Mouse (Mus musculus) liver (tissue): ENCODE data around the gene Cer1.

Experiments
- DNase-seq: peaks from one replicate; pipeline ENCODE4 v3.0.0-alpha.2; 2020; ENCODE audit warnings: mixed read lengths

Gene Cer1

GRCm38 (mm10) chr4:82884636-82885534, at the start of gene Cer1:
Gene Cer1, minus strand, starts transcription at chr4:82885148.
- no peak for DNase-seq

- peak; percentile 10 for DNase-seq
Observed at GRCm38 (mm10) chr4:82934308-82934707, 49.4 kb upstream of the Cer1 start.

GRCm38 (mm10) chr4:82933698-82934210, 48.8 kb upstream of the Cer1 start:
- DNase-seq: peak; percentile 54

DNA sequence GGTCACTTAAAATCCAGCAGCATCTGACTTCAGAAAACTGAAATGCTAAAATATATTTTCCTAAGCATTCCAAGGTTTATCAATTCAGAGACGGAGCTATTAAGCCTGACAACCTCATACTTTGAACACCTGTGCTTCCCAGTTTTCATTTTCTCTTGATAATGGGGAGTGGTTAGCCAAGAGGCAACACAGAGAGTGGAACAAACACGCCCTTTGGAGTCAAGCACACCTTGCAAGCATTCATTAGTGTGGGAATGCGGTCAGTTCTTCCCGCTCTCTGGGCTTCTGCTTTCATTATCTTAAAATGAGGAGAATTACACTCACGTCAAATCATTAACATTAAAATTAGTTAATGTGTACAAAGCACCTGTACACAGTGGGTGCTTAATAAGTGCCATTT, 45.1 kb upstream of the Cer1 start:
- no peak for DNase-seq

- no peak for DNase-seq
Observed at GRCm38 (mm10) chr4:82921962-82922361, 37.0 kb upstream of the Cer1 start.

DNA sequence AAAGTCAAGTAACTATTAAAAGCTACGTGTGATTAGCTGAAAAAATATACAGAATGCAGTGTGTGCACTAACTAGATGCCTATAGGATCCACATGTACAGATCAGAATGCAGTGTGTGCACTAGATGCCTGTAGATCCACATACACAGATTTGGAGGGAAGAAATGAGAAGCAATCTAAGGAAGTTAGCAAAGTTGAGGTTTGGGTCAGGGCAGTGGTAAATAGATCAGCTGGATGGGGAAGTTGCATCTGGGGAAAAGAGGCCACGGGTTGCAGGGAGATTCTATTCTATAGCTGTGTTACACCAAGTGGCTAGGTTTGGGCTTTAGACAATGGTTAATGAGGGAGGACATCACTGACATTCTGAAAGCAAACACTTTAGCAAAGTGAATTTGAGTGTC, 33.7 kb upstream of the Cer1 start:
- DNase-seq: no peak

- DNase-seq: no peak
Observed at GRCm38 (mm10) chr4:82916678-82917050, 31.7 kb upstream of the Cer1 start.

DNA sequence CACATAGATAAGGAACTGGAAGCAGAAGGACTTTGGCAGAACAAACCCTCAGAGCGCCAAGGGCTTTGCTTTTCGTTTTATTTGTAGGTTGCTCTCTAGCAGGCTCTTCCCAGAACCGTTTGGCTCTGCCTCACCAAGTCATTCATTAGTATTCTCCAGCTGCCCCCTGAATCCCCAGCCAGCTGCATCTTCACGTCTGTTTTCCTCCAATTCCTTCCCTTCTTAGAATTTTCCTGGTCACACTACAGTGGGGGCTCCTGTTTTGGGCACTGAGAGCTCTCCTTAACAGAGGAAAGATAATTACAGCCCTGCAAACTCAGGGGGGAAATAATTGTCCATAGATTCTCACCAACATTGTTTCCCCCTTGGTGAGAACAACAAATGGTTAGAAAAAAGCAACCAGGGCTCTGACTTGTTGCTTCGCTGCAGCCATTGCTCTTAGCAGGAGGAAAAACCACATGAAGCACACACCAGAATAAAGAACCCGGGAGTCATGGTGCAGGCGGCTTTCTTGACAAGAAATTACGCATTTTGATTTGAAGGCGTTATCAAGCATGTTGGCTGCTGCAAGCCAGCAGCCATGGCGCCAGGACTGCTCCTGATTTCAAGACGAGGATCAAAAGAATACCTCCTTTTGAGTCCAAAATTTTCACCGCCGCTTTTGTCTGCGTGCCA, 31.2 kb upstream of the Cer1 start:
- peak; percentile 5 for DNase-seq

DNA sequence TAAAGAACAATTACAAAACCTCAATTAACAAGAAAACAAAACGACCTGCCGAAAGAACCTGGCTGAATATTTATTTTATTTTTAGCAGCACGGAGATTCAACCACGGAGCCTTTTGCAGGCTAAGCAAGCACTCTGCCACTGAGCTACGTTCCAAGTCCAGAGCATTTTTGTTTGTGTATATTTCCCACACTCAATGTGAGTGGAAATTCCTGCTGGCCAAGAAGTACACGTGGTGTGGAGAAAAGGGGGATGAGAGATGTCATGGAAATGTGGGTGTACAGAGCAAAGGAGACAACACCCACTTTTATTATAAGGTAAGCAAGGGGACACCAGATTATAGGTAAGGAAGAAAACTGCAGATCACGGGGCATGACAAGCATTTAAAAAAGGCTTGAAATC, 30.6 kb upstream of the Cer1 start:
- DNase-seq: no peak

- DNase-seq: no peak
Observed at GRCm38 (mm10) chr4:82914601-82915143, 29.7 kb upstream of the Cer1 start.

GRCm38 (mm10) chr4:82895227-82895626, 10.3 kb upstream of the Cer1 start:
- no peak for DNase-seq

DNA sequence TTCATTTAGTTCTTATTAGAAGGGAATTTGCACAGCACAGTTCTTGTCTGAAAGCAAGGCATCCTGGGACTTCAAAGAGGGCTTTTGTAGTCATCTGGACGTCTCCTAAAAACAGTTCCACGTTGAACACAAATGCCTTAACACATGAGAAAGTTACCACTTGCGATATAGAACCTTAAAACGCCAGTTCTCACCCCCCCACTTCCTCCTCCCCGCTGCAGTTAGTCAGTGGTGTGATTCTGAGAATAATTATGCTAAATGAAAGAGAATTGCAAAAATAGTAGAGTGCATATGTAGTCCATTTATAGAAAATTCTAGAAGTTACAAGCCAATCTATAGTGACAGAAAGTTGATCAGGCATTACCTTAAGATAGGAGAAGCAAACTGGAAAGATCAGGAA, 7.3 kb upstream of the Cer1 start:
- DNase-seq: no peak

DNA sequence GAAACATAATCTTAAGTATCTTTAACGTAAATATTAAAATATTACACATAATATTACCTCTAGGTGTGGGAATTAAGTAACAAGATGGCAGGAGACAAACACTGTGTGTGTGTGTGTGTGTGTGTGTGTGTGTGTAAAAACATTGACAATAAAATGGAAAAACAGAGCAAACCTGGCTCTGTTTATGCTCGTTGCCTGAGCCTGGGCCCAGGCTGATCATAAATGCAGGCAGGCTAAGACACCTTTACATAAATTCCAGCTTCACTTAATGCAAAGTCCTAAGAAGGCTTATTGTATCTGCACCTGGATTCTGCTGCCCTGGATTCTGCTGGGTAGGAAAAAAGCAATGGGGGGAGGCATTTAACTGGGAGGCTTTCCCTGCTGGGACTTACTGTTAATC, 6.6 kb upstream of the Cer1 start:
- DNase-seq: no peak

- no peak for DNase-seq
Observed at GRCm38 (mm10) chr4:82891049-82891448, 6.1 kb upstream of the Cer1 start.

DNA sequence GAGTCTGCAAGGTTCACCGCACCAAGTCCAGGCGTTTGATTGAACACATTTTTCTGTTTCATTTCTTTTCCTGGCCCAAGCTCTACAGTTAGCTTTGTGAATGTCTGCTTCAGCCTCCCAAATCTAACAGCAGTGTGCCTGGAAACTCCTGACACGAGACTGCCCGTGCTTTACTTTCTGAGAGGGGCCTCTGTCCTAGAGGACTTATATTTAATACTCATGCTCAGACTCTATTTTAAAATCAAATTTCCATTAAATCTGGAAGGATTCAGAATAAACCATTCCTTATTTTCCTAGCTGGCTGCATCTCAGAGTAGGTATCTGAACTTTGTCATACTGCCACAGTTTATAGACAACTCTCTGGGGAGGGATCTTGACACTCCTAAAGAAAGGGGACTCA, 5.6 kb upstream of the Cer1 start:
- DNase-seq: no peak

DNA sequence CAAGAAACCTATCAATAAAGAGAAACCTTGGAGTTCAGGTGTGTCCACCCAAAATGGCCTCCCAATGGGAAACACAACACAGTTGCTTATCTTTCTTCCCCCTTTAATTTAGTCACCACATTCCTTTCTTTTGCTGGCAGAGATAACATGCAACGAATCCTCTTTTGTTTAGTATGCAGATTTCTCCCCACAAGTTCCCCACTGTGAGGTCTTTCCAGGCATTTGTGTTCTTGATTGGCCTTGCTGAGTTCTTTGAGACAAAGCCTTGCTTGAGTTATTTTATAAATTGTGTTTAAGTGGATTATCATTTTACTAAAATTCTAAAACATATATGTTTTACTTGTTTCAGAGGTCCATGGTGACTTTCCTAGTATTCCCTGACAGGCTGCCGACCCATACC, 1.2 kb upstream of the Cer1 start:
- DNase-seq: no peak

DNA sequence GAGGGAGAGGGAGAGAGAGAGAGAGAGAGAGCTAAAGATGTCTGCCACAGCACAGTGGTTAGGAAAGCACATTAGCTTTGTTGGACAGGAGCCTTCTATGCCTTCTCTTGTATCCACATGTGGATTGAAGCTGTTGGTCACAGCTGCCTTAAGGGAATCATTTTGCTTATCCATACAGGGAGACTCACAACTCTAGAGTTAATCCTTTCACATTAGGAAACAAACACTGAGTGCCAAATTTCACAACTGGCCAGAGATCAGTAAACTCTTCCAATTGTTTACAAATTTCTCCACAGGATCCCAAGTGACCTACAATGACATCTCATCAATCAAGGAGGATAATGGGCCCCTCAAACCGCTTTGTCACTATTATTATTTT, 576 bp upstream of the Cer1 start:
- no peak for DNase-seq

DNA sequence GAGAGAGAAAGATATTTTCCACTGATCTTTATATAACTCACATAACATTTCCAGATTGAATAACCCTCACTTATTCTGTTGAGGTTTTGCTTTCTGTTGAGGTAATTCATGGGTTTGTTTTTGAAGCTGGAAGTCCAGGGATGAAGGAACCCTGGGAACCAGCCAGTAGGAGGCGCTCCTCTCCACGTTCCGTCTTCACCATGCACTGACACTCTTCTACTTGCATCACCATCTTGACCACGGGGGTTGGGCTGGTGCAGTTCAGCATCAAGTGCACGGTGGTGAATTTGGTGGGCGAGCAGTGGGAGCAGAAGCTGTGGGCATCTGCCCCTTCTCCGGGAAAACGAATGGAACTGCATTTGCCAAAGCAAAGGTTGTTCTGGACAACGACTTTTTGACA, 2.4 kb downstream of the Cer1 start:
- peak; percentile 4 for DNase-seq

- no peak for DNase-seq
Observed at GRCm38 (mm10) chr4:82881366-82881765, 3.6 kb downstream of the Cer1 start.

DNA sequence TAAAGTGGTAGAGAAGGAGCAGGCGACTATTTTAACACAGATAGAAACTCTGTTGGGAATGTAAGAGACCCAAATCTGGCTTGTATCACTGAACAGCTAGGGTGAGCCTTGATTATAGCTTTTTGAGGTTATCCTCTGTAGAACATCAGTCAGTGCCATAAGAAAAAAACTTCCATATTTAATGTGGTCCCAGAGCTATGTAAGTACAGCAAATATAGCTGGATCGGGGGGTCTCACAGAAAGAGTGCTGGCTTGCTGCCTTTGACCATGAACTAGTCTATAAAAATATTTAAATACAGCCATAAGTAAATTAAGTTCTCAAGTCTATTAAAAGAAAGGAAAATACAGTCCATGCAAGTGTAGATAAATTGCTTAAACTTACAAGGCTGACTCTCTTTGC, 4.7 kb downstream of the Cer1 start:
- DNase-seq: no peak

GRCm38 (mm10) chr4:82879152-82879551, 5.8 kb downstream of the Cer1 start:
- no peak for DNase-seq

DNA sequence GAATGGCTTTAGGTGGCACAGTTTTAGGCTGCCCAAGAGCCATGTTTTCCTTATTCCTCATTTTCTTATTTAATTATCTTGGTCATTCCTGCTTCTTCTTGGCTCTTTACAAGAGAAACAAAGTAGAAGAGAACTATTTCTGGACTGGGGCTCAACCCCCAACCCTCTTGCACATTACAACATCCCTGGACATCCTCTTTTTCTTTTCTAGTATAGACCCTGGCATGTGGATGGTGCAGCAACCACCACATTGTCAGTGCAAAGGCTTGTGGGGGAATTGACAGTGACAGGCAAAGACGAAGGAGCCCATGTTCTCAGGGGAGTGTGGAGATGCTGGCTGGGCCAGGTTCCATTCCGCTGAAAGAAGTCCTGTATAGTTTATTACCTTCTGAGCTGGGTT, 8.3 kb downstream of the Cer1 start:
- DNase-seq: no peak

GRCm38 (mm10) chr4:82875532-82875931, 9.4 kb downstream of the Cer1 start:
- DNase-seq: no peak

DNA sequence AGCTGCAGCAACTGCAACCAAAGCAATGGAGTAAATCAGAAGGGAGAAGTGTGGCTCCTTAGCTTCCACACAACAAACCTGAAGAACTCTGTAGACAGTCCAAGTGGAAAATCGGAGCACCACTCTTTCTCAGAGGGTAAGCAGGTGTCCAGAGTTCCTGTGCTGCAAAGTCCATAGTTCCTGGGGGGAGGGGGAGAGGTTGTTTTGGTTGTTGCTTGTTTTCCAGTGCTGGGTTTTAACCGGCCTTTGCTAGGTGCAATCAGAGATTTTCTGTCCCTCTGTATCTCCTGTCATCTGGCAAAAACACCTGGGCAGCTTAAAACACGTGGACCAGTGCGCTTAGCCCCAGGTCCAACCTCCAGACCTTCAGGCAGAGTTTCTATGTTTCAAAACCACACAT, 10.2 kb downstream of the Cer1 start:
- DNase-seq: no peak
